In genomic region chr11:102728614-102729013, GRCm38 (mm10) we compare ENCODE assay signal across 8 mouse cellular contexts. TPM values are rescaled to one million over a fixed set of nuclear protein-coding genes. Genes with fewer than 3 reads are reported as not detected.
A peak's percentile ranks its signal among the peaks of the same experiment; 100 is the strongest.
DNase-seq lines count a peak whose midpoint lies in the region; ATAC-seq and TF ChIP-seq lines count a peak whose summit lies in the region.
"Had no signal": no experiment of that assay in that cellular context is flagged by ENCODE, and none has a peak within 500 bp of the region (broad histone marks: within the 10 kb centered on the region; RNA-seq: fewer than 3 reads in every experiment).

No protein-coding gene starts in this region.

- 0 out of 2 replicates have a peak, but pooled peaks have one; percentile 20 for TF ChIP-seq CTCF in kidney, adult 2 months (conservative IDR thresholded peaks at IDR 0.05; ENCODE audit: insufficient read depth, insufficient read length, low read depth, low read length)

- no peak for ATAC-seq in kidney, embryonic 14.5 days (ENCODE audit: low FRiP score, low TSS enrichment)
- ATAC-seq in granulocyte monocyte progenitor cell, adult 5-6 weeks (replicated peaks; ENCODE audit: poor library complexity, severe bottlenecking): peak; percentile 59
- 0 out of 2 replicates have a peak, but pooled peaks have one; percentile 10 for ATAC-seq in lung, embryonic 16.5 days (ENCODE audit: low read depth)

- no peak overlapping the region for H3K27ac ChIP-seq in kidney, adult 2 months (ENCODE audit: insufficient read depth, low read depth, low read length)
- H3K27ac ChIP-seq in kidney, embryonic 14.5 days (ENCODE audit: low read depth, low read length): no peak overlapping the region
- no peak overlapping the region for H3K27ac ChIP-seq in lung, embryonic 16.5 days (ENCODE audit: low read length)
- H3K27ac ChIP-seq: neural tube, embryonic 13.5 days had no signal

- no peaks in the 10 kb centered on the region for H3K36me3 ChIP-seq in kidney, adult 2 months (ENCODE audit: control insufficient read depth, insufficient read depth, low read length)
- no peaks in the 10 kb centered on the region for H3K36me3 ChIP-seq in kidney, embryonic 14.5 days (ENCODE audit: control insufficient read depth, insufficient read depth, low read length)
- no peaks in the 10 kb centered on the region for H3K36me3 ChIP-seq in lung, embryonic 16.5 days (ENCODE audit: control insufficient read depth, insufficient read depth, low read length)
- H3K36me3 ChIP-seq: neural tube, embryonic 13.5 days had no signal

- H3K9me3 ChIP-seq in kidney, embryonic 14.5 days (ENCODE audit: control insufficient read depth, low read length): no peaks in the 10 kb centered on the region
- no peaks in the 10 kb centered on the region for H3K9me3 ChIP-seq in lung, embryonic 16.5 days (ENCODE audit: control insufficient read depth, low read length)
- H3K9me3 ChIP-seq: neural tube, embryonic 13.5 days had no signal

- no peak overlapping the region for H3K4me2 ChIP-seq in kidney, embryonic 14.5 days (replicated peaks; ENCODE audit: low read depth, low read length)
- no peak overlapping the region for H3K4me2 ChIP-seq in lung, embryonic 16.5 days (ENCODE audit: low read depth, low read length)
- H3K4me2 ChIP-seq: neural tube, embryonic 13.5 days had no signal

- no peaks in the 10 kb centered on the region for H3K27me3 ChIP-seq in kidney, adult 2 months (replicated peaks; ENCODE audit: control insufficient read depth, insufficient read depth, low read length)
- no peaks in the 10 kb centered on the region for H3K27me3 ChIP-seq in kidney, embryonic 14.5 days (ENCODE audit: control insufficient read depth, insufficient read depth, low read length)
- H3K27me3 ChIP-seq in lung, embryonic 16.5 days (ENCODE audit: control insufficient read depth, insufficient read depth, low read depth, low read length): no peaks in the 10 kb centered on the region
- H3K27me3 ChIP-seq: neural tube, embryonic 13.5 days had no signal

- 36% methylated on average over 7 of the region's 7 CpGs for WGBS in kidney, adult 2 months
- WGBS in kidney, embryonic 14.5 days: 43% methylated on average over 7 of the region's 7 CpGs
- 29% methylated on average over 7 of the region's 7 CpGs for WGBS in lung, embryonic 16.5 days

- no peak for TF ChIP-seq POLR2A in kidney, adult 2 months (IDR thresholded peaks at IDR 0.05; ENCODE audit: low read depth, low read length)

- DNase-seq in kidney, adult 2 months: peak; percentile 60
- peak; percentile 78 for DNase-seq in ES-CJ7 (ENCODE audit: low read depth, low spot score)
- DNase-seq in brain, adult 2 months (ENCODE audit: low read depth, low spot score): peak; percentile 81
- no peak for DNase-seq in frontal cortex, postnatal 25 days (ENCODE audit: low spot score in 2 of 2)

- no peaks in the 10 kb centered on the region for H3K4me1 ChIP-seq in kidney, adult 2 months (ENCODE audit: control insufficient read depth, insufficient read depth, low read length)
- H3K4me1 ChIP-seq in kidney, embryonic 14.5 days (ENCODE audit: control insufficient read depth, insufficient read depth, low read length): no peaks in the 10 kb centered on the region
- H3K4me1 ChIP-seq in lung, embryonic 16.5 days (replicated peaks; ENCODE audit: control insufficient read depth, insufficient read depth, low read length): no peaks in the 10 kb centered on the region
- H3K4me1 ChIP-seq: neural tube, embryonic 13.5 days had no signal

- no peak overlapping the region for H3K4me3 ChIP-seq in kidney, adult 2 months (ENCODE audit: insufficient read depth, low read depth, low read length)
- no peak overlapping the region for H3K4me3 ChIP-seq in kidney, embryonic 14.5 days (ENCODE audit: low read length)
- no peak overlapping the region for H3K4me3 ChIP-seq in lung, embryonic 16.5 days (ENCODE audit: low read length)
- H3K4me3 ChIP-seq: neural tube, embryonic 13.5 days had no signal

- no peak overlapping the region for H3K9ac ChIP-seq in kidney, embryonic 14.5 days (ENCODE audit: low read depth, low read length)
- H3K9ac ChIP-seq in lung, embryonic 16.5 days (ENCODE audit: low read length): no peak overlapping the region
- H3K9ac ChIP-seq: neural tube, embryonic 13.5 days had no signal

RNA-seq across cellular contexts. Expression of gene Ccdc43, which starts 31.0 kb away (rescaled TPM):
- 6.7 and 8.4 TPM in 2 replicates for polyA plus RNA-seq in kidney, adult 2 months (2012; rRNA removed)
- polyA plus RNA-seq in kidney, embryonic 14.5 days (2014; fragmentation: Nextera tagmentation; extraction: Ambion mirVana): 52.7 and 55.4 TPM in 2 replicates
- total RNA-seq in granulocyte monocyte progenitor cell, adult 5-6 weeks (2014; fragmentation: Nextera tagmentation): 15.5 and 16.9 TPM in 2 replicates
- 33.5 and 42.8 TPM in 2 replicates for total RNA-seq in granulocyte monocyte progenitor cell, adult 5-6 weeks (2017)
- 45.9 and 47.5 TPM in 2 replicates for polyA plus RNA-seq in lung, embryonic 16.5 days (2015; fragmentation: Nextera tagmentation; extraction: Ambion mirVana)

RNA-seq across cellular contexts. Expression of gene Adam11, which starts 32.6 kb away (rescaled TPM):
- 5.0 and 5.2 TPM in 2 replicates for polyA plus RNA-seq in kidney, adult 2 months (2012; rRNA removed)
- polyA plus RNA-seq in kidney, embryonic 14.5 days (2014; fragmentation: Nextera tagmentation; extraction: Ambion mirVana): 3.5 and 7.8 TPM in 2 replicates
- 9.4 TPM in 1 of 2 replicates, not detected in the other for total RNA-seq in granulocyte monocyte progenitor cell, adult 5-6 weeks (2014; fragmentation: Nextera tagmentation)
- total RNA-seq in granulocyte monocyte progenitor cell, adult 5-6 weeks (2017): 0.17 TPM in 1 of 2 replicates, not detected in the other
- 5.0 and 5.1 TPM in 2 replicates for polyA plus RNA-seq in lung, embryonic 16.5 days (2015; fragmentation: Nextera tagmentation; extraction: Ambion mirVana)

Comparison
In these comparisons a context has a peak if more than half of its experiments do, and no peak if none do; other contexts are left out.
1. DNase-seq: peak in kidney, adult 2 months (single experiment), ES-CJ7 (single experiment) and brain, adult 2 months (single experiment); none in frontal cortex, postnatal 25 days (0 of 2).